Mouse (Mus musculus): ENCODE results near the gene Scn8a. TPM values are rescaled to one million over a fixed set of nuclear protein-coding genes. Genes with fewer than 3 reads are reported as not detected.

The Scn8a gene
- polyA plus RNA-seq, 1 experiment from 2014 or later: 4.9 TPM

- no peak overlapping the region for H3K9ac ChIP-seq (ENCODE audit: low read depth, low read length)
- ATAC-seq (ENCODE audit: low read depth) (no peak), DNase-seq (ENCODE audit: low spot score) (no peak)
- peaks cover 33% of the 10 kb centered on the region for H3K4me1 ChIP-seq (ENCODE audit: control insufficient read depth, insufficient read depth, low read length)
- no peak overlapping the region for H3K4me3 ChIP-seq (ENCODE audit: low read depth, low read length)
- no peaks in the 10 kb centered on the region for H3K36me3 ChIP-seq (ENCODE audit: control insufficient read depth, insufficient read depth, low read length)
- H3K4me2 ChIP-seq (ENCODE audit: low read depth, low read length): peak overlapping the region; percentile 92; the same call in 1 of the 2 replicates
- H3K9me3 ChIP-seq (ENCODE audit: control insufficient read depth, low read length): no peaks in the 10 kb centered on the region
- WGBS: 43% methylated on average over 5 of the region's 5 CpGs
- no peak overlapping the region for H3K27ac ChIP-seq (replicated peaks; ENCODE audit: low read depth, low read length)
- no peaks in the 10 kb centered on the region for H3K27me3 ChIP-seq (replicated peaks; ENCODE audit: control insufficient read depth, insufficient read depth, low read length)
Observed at GRCm38 (mm10) chr15:101075656-101076055, 206.0 kb downstream of the Scn8a start.

GRCm38 (mm10) chr15:101076071-101077000, 206.7 kb downstream of the Scn8a start:
- peaks cover 33% of the 10 kb centered on the region for H3K4me1 ChIP-seq (ENCODE audit: control insufficient read depth, insufficient read depth, low read length)
- 8% methylated on average over 22 of the region's 26 CpGs for WGBS
- H3K27ac ChIP-seq (replicated peaks; ENCODE audit: low read depth, low read length): no peak overlapping the region
- ATAC-seq (ENCODE audit: low read depth) (no peak), DNase-seq (ENCODE audit: low spot score) (no peak)
- H3K4me2 ChIP-seq (ENCODE audit: low read depth, low read length): peak overlapping the region; percentile 92
- H3K9me3 ChIP-seq (ENCODE audit: control insufficient read depth, low read length): no peaks in the 10 kb centered on the region
- no peaks in the 10 kb centered on the region for H3K36me3 ChIP-seq (ENCODE audit: control insufficient read depth, insufficient read depth, low read length)
- no peaks in the 10 kb centered on the region for H3K27me3 ChIP-seq (replicated peaks; ENCODE audit: control insufficient read depth, insufficient read depth, low read length)
- H3K4me3 ChIP-seq (ENCODE audit: low read depth, low read length): peak overlapping the region; percentile 86
- H3K9ac ChIP-seq (ENCODE audit: low read depth, low read length): peak overlapping the region; percentile 91

- no peak for ATAC-seq (ENCODE audit: low read depth)
- Histone ChIP-seq H3K4me2 (ENCODE audit: low read depth, low read length) (peak overlapping the region; percentile 92), H3K9me3 (ENCODE audit: control insufficient read depth, low read length) (no peaks in the 10 kb centered on the region), H3K36me3 (ENCODE audit: control insufficient read depth, insufficient read depth, low read length) (no peaks in the 10 kb centered on the region), H3K9ac (ENCODE audit: low read depth, low read length) (peak overlapping the region; percentile 91), H3K4me1 (ENCODE audit: control insufficient read depth, insufficient read depth, low read length) (peaks cover 37% of the 10 kb centered on the region), H3K4me3 (ENCODE audit: low read depth, low read length) (peak overlapping the region; percentile 86), H3K27me3 (replicated peaks; ENCODE audit: control insufficient read depth, insufficient read depth, low read length) (no peaks in the 10 kb centered on the region), H3K27ac (replicated peaks; ENCODE audit: low read depth, low read length) (peak overlapping the region; percentile 78; the same call in 1 of the 2 replicates)
- 2% methylated on average over 33 of the region's 34 CpGs for WGBS
- no peak for DNase-seq (ENCODE audit: low spot score)
Observed at GRCm38 (mm10) chr15:101077001-101077812, 207.5 kb downstream of the Scn8a start.

- peak; percentile 12 for ATAC-seq (ENCODE audit: low read depth)
Observed at GRCm38 (mm10) chr15:101077813-101078730, 208.4 kb downstream of the Scn8a start, which contains the start of gene Fignl2. Gene Fignl2, minus strand, starts transcription at chr15:101078567.

GRCm38 (mm10) chr15:101078731-101079156, 209.1 kb downstream of the Scn8a start:
- WGBS: 3% methylated on average over 7 of the region's 30 CpGs
- H3K4me1 ChIP-seq (ENCODE audit: control insufficient read depth, insufficient read depth, low read length): peaks cover 37% of the 10 kb centered on the region

More at GRCm38 (mm10) chr15:101077813-101078730, 208.4 kb downstream of the Scn8a start, which contains the start of gene Fignl2:
- peak within 1 kb of the TSS; percentile 78 for H3K27ac ChIP-seq (replicated peaks; ENCODE audit: low read depth, low read length)
- peaks cover 37% of the 10 kb centered on the region for H3K4me1 ChIP-seq (ENCODE audit: control insufficient read depth, insufficient read depth, low read length)
- no peaks in the 10 kb centered on the region for H3K27me3 ChIP-seq (replicated peaks; ENCODE audit: control insufficient read depth, insufficient read depth, low read length)
- H3K4me2 ChIP-seq (ENCODE audit: low read depth, low read length): peak within 1 kb of the TSS; percentile 92
- no peaks in the 10 kb centered on the region for H3K36me3 ChIP-seq (ENCODE audit: control insufficient read depth, insufficient read depth, low read length)
- H3K9ac ChIP-seq (ENCODE audit: low read depth, low read length): peak within 1 kb of the TSS; percentile 91
- H3K9me3 ChIP-seq (ENCODE audit: control insufficient read depth, low read length): no peaks in the 10 kb centered on the region
- under 1% methylated on average over 23 of the region's 96 CpGs for WGBS
- H3K4me3 ChIP-seq (ENCODE audit: low read depth, low read length): peak within 1 kb of the TSS; percentile 86
- DNase-seq (ENCODE audit: low spot score): no peak

GRCm38 (mm10) chr15:101080031-101080520, 210.4 kb downstream of the Scn8a start:
- no peak for ATAC-seq (ENCODE audit: low read depth)
- DNase-seq (ENCODE audit: low spot score): no peak
- WGBS: 75% methylated on average over 9 of the region's 9 CpGs
- Histone ChIP-seq H3K36me3 (ENCODE audit: control insufficient read depth, insufficient read depth, low read length) (no peaks in the 10 kb centered on the region), H3K9me3 (ENCODE audit: control insufficient read depth, low read length) (no peaks in the 10 kb centered on the region), H3K4me3 (ENCODE audit: low read depth, low read length) (no peak overlapping the region), H3K4me2 (ENCODE audit: low read depth, low read length) (no peak overlapping the region), H3K27ac (replicated peaks; ENCODE audit: low read depth, low read length) (no peak overlapping the region), H3K4me1 (ENCODE audit: control insufficient read depth, insufficient read depth, low read length) (peaks cover 37% of the 10 kb centered on the region), H3K9ac (ENCODE audit: low read depth, low read length) (no peak overlapping the region), H3K27me3 (replicated peaks; ENCODE audit: control insufficient read depth, insufficient read depth, low read length) (no peaks in the 10 kb centered on the region)

More at GRCm38 (mm10) chr15:101078731-101079156, 209.1 kb downstream of the Scn8a start:
- Histone ChIP-seq H3K4me2 (ENCODE audit: low read depth, low read length) (peak overlapping the region; percentile 92), H3K9me3 (ENCODE audit: control insufficient read depth, low read length) (no peaks in the 10 kb centered on the region), H3K9ac (ENCODE audit: low read depth, low read length) (peak overlapping the region; percentile 91), H3K4me3 (ENCODE audit: low read depth, low read length) (peak overlapping the region; percentile 86), H3K27ac (replicated peaks; ENCODE audit: low read depth, low read length) (peak overlapping the region; percentile 78; the same call in 1 of the 2 replicates), H3K27me3 (replicated peaks; ENCODE audit: control insufficient read depth, insufficient read depth, low read length) (no peaks in the 10 kb centered on the region), H3K36me3 (ENCODE audit: control insufficient read depth, insufficient read depth, low read length) (no peaks in the 10 kb centered on the region)
- ATAC-seq (ENCODE audit: low read depth) (peak; percentile 67), DNase-seq (ENCODE audit: low spot score) (peak; percentile 71)

GRCm38 (mm10) chr15:101081035-101081548, 211.4 kb downstream of the Scn8a start:
- Histone ChIP-seq H3K4me2 (ENCODE audit: low read depth, low read length) (no peak overlapping the region), H3K4me3 (ENCODE audit: low read depth, low read length) (no peak overlapping the region), H3K27me3 (replicated peaks; ENCODE audit: control insufficient read depth, insufficient read depth, low read length) (no peaks in the 10 kb centered on the region), H3K9ac (ENCODE audit: low read depth, low read length) (no peak overlapping the region), H3K27ac (replicated peaks; ENCODE audit: low read depth, low read length) (no peak overlapping the region), H3K9me3 (ENCODE audit: control insufficient read depth, low read length) (no peaks in the 10 kb centered on the region), H3K36me3 (ENCODE audit: control insufficient read depth, insufficient read depth, low read length) (no peaks in the 10 kb centered on the region), H3K4me1 (ENCODE audit: control insufficient read depth, insufficient read depth, low read length) (peaks cover 30% of the 10 kb centered on the region)
- ATAC-seq (ENCODE audit: low read depth) (no peak), DNase-seq (ENCODE audit: low spot score) (no peak)
- whole genome bisulfite sequencing: 69% methylated on average over 5 of the region's 7 CpGs
